Mouse (Mus musculus): ENCODE data around the gene Paqr9. TPM values are rescaled to one million over a fixed set of nuclear protein-coding genes. Genes with fewer than 3 reads are reported as not detected.
A peak's percentile ranks its signal among the peaks of the same experiment; 100 is the strongest.

Gene Paqr9
- polyA plus RNA-seq (2012; rRNA removed), result 14.7 and 14.9 TPM in 2 replicates

GRCm38 (mm10) chr9:95559059-95559935, at the start of gene Paqr9:
Gene Paqr9, plus strand, starts transcription at chr9:95559657.
- DNase-seq (ENCODE audit: extremely low spot score in 1 of 2, low spot score in 1 of 2), result peak in 1 of 2 experiments; percentile 49

- no peak for DNase-seq (ENCODE audit: extremely low spot score in 1 of 2, low spot score in 1 of 2)
These were observed 48.6 kb upstream of the Paqr9 start for GRCm38 (mm10) chr9:95510693-95511404.

GRCm38 (mm10) chr9:95511472-95512330, 47.8 kb upstream of the Paqr9 start, which contains the start of gene U2surp:
Gene U2surp, minus strand, starts transcription at chr9:95511996.
- DNase-seq (ENCODE audit: extremely low spot score in 1 of 2, low spot score in 1 of 2), result peak; percentile 94 to 98

- no peak for DNase-seq (ENCODE audit: extremely low spot score in 1 of 2, low spot score in 1 of 2)
These were observed 47.0 kb upstream of the Paqr9 start for GRCm38 (mm10) chr9:95512331-95513030.

- DNase-seq (ENCODE audit: extremely low spot score in 1 of 2, low spot score in 1 of 2), result no peak
These were observed 45.7 kb upstream of the Paqr9 start for GRCm38 (mm10) chr9:95513776-95514175.

GRCm38 (mm10) chr9:95514361-95514760, 45.1 kb upstream of the Paqr9 start:
- peak in 1 of 2 experiments; percentile 61 for DNase-seq (ENCODE audit: extremely low spot score in 1 of 2, low spot score in 1 of 2)

GRCm38 (mm10) chr9:95520563-95520962, 38.9 kb upstream of the Paqr9 start:
- no peak for DNase-seq (ENCODE audit: extremely low spot score in 1 of 2, low spot score in 1 of 2)

GRCm38 (mm10) chr9:95521031-95521430, 38.4 kb upstream of the Paqr9 start:
- no peak for DNase-seq (ENCODE audit: extremely low spot score in 1 of 2, low spot score in 1 of 2)

GRCm38 (mm10) chr9:95521566-95521965, 37.9 kb upstream of the Paqr9 start:
- no peak for DNase-seq (ENCODE audit: extremely low spot score in 1 of 2, low spot score in 1 of 2)

- DNase-seq (ENCODE audit: extremely low spot score in 1 of 2, low spot score in 1 of 2), result no peak
These were observed 36.9 kb upstream of the Paqr9 start for GRCm38 (mm10) chr9:95522561-95522960.

- DNase-seq (ENCODE audit: extremely low spot score in 1 of 2, low spot score in 1 of 2), result no peak
These were observed 34.1 kb upstream of the Paqr9 start for GRCm38 (mm10) chr9:95525376-95525775.

- DNase-seq (ENCODE audit: extremely low spot score in 1 of 2, low spot score in 1 of 2), result no peak
These were observed 33.5 kb upstream of the Paqr9 start for GRCm38 (mm10) chr9:95525961-95526360.

GRCm38 (mm10) chr9:95527676-95528075, 31.8 kb upstream of the Paqr9 start:
- no peak for DNase-seq (ENCODE audit: extremely low spot score in 1 of 2, low spot score in 1 of 2)

GRCm38 (mm10) chr9:95531144-95531543, 28.3 kb upstream of the Paqr9 start:
- DNase-seq (ENCODE audit: extremely low spot score in 1 of 2, low spot score in 1 of 2), result no peak

- no peak for DNase-seq (ENCODE audit: extremely low spot score in 1 of 2, low spot score in 1 of 2)
These were observed 25.6 kb upstream of the Paqr9 start for GRCm38 (mm10) chr9:95533817-95534216.

- DNase-seq (ENCODE audit: extremely low spot score in 1 of 2, low spot score in 1 of 2), result no peak
These were observed 20.2 kb upstream of the Paqr9 start for GRCm38 (mm10) chr9:95539176-95539800.

- peak in 1 of 2 experiments; percentile 65 for DNase-seq (ENCODE audit: extremely low spot score in 1 of 2, low spot score in 1 of 2)
These were observed 19.0 kb upstream of the Paqr9 start for GRCm38 (mm10) chr9:95540487-95540886.

- DNase-seq (ENCODE audit: extremely low spot score in 1 of 2, low spot score in 1 of 2), result no peak
These were observed 18.2 kb upstream of the Paqr9 start for GRCm38 (mm10) chr9:95541208-95541607.

- no peak for DNase-seq (ENCODE audit: extremely low spot score in 1 of 2, low spot score in 1 of 2)
These were observed 17.6 kb upstream of the Paqr9 start for GRCm38 (mm10) chr9:95541650-95542432.

Measured in frontal cortex, adult 2 months (tissue).